Mouse (Mus musculus): ENCODE data around the gene Bbs9. TPM values are rescaled to one million over a fixed set of nuclear protein-coding genes. Genes with fewer than 3 reads are reported as not detected.

The Bbs9 gene
- total RNA-seq, 2 experiments from 2014 or later: 10.5 to 14.7 TPM

DNA sequence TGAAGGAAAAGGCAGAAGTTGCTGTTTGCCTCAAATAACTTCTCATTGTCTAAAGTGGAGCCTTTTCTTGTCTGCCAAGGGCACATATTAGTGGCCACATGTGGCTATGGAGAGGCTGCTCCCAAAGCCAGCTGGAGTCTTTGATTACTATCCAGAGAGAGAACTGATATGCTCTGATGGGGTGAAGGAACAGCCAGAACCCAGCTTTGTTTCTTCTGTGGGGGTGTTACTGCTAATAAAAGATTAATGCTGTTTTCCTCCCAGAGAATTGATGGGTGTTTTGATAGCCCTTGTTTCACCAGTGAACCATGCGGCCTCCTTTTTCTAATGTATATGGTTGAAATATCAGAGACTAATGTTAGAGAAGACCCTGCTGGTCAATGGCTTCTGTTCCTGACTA lies 47.9 kb downstream of the Bbs9 start:
- intact Hi-C loops (cut with DNase I): no loop called here

DNA sequence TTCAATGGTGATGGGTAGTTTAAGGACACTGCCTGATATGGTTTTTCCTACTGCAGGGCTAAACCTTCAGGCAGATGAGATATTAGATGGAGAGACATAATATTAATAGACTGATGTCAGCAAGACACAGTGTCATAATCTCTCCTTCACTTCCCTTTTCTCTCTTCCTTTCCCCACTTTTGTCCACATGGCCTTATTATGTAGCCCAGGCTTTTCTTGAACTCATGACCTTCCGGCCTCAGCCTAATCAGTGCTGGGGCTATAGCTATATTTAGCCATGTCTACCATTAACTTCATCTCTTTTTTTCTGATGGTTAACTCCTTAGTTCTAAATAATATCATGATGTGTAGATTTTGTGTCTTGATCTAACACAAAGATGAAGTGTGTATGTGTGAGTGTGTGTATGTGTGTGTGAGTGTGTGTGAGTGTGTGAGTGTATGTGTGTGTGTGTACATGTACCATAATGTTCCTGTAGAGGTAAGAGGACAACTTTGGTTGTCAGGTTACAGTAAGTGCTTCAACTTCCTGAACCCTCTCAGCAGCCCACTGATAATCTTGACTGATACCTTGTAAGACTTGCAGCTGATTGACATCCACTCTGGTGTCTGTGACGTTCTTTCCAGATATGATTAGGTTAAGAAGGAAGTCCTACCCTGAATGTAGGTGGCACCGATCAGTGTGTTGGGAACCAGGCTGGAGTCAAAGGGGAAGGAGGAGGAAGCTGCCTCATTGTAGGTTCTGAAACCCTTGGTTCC lies 55.4 kb downstream of the Bbs9 start:
- DNase-seq (ENCODE audit: low spot score): no peak
- intact Hi-C loops (cut with DNase I): no loop called here

More for the DNA sequence above, 47.9 kb downstream of the Bbs9 start:
- DNase-seq (ENCODE audit: low spot score): no peak

DNA sequence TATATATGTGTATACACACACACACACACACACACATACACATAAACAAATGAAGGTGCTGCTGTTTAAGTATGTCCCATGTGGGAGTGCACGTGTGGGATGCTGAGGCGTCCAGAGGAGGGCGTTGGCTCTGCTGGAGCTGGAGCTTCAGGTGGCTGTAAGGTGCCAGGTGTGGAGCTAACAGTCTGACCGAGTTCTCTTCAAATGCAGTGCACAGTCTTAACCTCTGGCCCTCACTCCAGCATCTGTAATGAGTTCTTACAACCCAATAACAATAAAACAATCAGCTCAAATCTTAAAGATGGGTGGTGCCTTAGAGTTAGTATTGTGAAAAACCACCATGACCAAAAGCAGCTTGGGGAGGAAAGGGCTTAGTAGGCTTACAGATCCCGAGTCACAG lies 56.6 kb downstream of the Bbs9 start:
- intact Hi-C loops (cut with DNase I): no loop called here
- DNase-seq (ENCODE audit: low spot score): no peak

DNA sequence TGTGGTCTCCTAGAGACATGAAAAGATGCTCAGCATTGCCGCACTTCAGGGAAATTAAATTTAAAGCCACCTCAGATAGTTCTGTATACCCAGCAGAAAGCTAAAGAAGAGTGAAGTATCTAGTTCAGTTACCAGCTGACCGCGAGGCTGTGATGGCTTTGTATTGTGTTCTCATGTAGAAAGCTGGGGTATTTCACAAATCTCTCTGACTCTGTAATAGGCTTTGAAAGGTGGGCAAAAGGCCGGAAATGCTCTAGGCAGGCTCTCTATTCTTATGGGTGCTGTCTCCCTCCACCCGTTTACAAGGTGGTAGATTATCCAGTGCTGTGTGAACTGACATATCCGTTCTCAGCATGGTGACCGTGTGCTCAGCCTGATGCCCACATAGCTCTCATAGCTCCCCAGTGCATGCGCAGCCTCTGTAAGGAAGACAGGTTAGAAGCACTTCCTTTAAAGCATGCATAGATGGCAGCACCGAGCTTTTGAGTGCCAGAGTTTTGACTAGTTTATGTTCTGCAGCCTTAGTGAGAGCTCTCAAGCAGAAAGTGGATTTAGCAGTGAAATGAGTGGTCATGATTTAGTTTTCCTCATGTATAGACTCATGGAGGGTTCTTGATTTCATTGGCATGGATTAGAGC lies 57.4 kb downstream of the Bbs9 start:
- intact Hi-C loops (cut with DNase I): no loop called here

DNA sequence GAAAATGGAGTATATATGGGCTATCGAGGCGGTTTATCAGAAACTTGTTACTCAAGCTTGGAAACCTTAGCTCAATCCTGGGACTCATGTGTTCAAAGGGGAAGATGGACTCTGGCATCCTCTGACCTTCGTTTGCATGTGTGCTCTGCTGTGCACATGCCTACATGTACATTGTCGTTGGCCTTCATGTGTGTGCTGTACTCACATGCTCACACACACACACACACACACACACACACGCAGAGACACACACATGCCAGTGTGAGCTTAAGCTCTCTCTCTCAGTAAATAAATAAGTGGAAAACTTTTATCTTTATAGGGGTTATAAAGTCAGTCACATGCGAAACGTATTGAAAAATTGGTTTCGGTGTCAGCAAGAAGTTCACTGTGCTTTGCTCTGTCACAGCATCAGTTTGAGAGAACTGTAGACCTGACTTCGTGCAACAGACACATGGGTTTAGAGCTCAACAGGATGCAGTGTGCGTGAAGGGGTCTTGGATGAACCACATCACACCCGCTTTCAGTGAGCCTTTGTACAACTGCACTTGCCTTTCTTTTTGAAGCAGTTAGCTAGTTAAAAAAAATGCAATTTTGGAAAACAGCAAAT lies 62.4 kb downstream of the Bbs9 start:
- DNase-seq (ENCODE audit: low spot score): no peak
- intact Hi-C loops (cut with DNase I): no loop called here

More for the DNA sequence above, 57.4 kb downstream of the Bbs9 start:
- no peak for DNase-seq (ENCODE audit: low spot score)

DNA sequence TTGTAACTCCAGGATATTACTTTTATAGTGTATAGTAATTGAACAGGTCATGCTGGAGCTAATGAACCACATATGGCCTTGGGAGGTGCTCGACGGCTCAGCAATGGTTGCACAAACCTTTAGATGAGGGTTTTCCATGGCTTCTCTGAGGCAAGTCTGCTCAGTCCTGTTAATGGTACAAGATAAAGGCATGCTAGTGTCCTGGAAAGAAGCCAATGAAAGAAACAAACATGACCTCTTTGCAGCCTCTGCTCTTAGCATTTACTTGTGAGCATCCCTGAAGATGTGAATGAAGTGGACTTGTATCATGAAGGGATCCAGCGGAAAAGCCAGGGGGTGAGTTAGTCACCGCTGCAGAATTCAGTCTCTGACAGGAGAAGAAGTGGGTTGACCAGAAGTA lies 64.0 kb downstream of the Bbs9 start:
- intact Hi-C loops (cut with DNase I): no loop called here

DNA sequence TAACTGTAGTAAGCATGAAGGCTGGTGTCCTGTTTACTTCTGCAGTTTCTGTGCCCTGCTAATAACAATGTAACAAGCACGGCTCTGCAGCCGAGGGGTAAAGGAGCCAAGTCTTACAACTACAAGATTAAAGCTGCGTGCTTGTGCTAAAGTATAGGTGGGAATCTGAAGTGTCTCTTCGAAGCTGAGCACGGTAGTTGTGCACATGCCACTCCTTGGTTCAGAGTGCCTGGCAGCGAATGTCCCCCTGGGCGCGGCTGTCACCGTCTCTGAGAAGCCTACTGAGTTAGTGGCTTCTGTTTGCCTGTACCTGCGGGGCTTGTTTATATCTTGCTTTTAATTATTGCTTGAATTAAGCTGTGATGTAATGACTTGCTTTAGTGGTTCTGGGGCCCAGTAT lies 65.6 kb downstream of the Bbs9 start:
- intact Hi-C loops (cut with DNase I): no loop called here
- DNase-seq (ENCODE audit: low spot score): no peak

More for the DNA sequence above, 64.0 kb downstream of the Bbs9 start:
- DNase-seq (ENCODE audit: low spot score): no peak

DNA sequence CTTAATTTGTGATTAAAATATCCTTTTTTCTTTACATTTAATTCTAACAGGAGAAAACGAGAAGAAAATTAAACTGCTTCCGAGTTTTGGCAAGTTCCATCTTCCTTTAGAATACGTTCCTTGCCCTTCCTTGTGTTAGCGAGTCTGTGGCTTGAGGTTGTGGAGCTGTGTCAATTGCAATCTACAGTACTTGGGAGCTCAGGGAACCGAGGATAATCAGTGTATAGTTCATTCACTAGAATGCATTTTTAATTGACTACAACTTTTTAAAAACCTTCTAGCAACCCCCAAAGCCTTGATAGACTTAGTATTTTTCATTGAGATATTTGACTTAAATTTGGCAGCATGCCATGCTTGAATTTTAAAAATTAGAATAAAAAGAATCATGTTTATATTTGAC lies 68.0 kb downstream of the Bbs9 start:
- DNase-seq (ENCODE audit: low spot score): no peak
- intact Hi-C loops (cut with DNase I): no loop called here

DNA sequence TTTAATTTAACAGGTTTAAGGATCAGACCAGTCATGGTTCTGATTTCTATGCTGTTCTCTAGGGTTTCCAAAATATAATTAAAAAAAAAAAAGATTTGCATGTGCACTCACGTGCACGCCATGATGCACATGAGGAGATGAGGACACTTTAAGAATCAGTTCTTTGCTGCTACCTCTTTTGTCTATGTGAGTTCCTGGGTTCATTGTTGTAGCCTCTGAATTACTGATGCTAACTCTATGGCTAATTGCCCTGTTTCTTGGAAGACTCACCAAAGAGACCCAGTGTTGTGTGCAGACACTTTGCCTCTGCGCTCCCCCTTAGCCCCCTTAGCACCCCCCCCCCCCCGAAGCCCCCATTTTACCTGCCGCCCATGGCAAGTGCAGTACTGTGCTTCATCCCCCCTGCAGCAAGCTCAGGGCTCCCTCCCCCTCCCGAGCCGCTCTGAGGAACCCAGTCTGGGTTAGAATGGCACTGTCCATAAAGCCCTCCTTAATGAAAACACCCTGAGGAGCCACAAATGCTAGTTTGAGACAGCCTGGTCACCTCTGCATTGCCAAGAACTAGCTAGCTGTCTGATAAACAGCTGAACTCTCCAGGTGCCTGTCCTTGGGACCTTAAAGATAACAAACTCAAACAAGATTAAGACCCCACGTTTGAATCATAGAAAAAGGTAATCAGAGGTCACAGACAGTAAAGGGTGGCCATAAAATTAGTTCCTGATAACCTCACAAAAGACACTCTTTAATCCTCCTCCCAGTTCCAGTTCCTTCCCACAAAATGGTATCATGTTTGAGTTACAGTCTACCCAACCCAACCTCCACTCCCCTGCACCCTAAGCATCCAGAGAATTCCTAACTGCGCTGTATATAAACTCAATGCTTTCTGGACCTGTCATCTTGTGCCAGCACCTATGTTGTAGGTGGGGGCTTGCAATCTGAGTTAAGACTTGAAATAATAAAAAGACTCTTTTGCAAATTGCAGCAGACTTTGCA lies 69.1 kb downstream of the Bbs9 start:
- intact Hi-C loops (cut with DNase I): no loop called here
- DNase-seq (ENCODE audit: low spot score): no peak

DNA sequence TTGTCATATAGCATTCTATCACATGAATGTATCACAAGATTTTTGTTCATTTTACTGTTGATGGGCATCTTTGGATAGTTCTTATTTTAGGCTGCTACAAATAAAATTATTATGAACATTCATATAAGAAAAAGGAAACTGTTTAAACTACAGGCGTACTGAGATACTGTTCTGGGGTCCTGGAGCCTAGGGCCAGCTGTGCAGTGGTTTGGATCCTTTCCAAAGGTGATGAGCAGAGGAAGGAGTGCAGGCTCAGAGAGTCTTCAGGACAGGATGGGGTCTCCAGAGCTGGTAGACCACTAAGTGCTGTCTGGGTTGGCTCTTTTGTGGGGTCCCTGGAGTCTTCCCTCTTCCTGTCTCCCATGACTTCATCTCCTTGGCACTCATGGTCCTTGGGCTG lies 75.8 kb downstream of the Bbs9 start:
- no peak for DNase-seq (ENCODE audit: low spot score)
- intact Hi-C loops (cut with DNase I): loop anchor here (10.0 kb wide), 2 partner anchors 154 to 664 kb away; no protein-coding TSS in a partner anchor

DNA sequence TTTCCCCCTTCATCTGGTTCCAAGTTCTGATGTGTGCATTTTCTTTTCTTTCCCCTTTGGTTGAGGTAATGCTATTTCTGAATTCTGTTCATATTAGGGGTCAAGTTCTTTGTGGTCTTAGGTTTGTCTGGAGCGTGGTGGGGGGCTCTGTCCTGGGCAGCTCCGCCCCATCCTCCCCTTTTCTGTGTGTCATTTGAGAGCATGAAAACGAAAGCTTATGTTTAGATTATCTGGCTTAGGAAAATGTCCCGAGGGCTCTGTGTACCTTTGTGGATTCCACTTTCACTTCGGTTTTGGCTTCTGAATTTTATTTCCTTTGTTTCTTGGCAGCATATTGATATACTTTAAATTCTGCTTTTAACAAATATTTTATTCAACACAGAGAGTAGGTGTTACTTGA lies 80.6 kb downstream of the Bbs9 start:
- intact Hi-C loops (cut with DNase I): loop anchor here (10.0 kb wide), 2 partner anchors 149 to 659 kb away; no protein-coding TSS in a partner anchor
- no peak for DNase-seq (ENCODE audit: low spot score)

DNA sequence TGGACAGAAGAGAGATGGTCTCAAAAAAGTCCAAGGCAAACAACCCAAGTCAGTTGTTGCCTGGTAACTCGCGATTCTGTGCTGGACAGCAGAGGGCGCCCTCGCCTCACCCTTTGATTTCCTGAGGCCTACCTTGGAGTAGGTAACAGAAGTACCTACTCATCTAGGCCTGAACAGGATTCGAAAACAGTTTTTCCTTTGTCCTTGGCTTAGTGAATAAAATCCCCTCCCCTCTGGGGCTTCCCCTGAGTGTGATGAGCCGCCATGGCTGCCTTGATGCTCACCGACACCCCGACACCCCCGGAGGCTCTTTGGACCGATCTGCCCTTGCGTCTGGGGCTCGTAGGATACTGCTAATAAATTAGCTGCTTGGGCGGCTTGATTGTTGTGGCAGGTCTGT lies 82.0 kb downstream of the Bbs9 start:
- intact Hi-C loops (cut with DNase I): loop anchor here (10.0 kb wide), 2 partner anchors 147 to 657 kb away; no protein-coding TSS in a partner anchor

DNA sequence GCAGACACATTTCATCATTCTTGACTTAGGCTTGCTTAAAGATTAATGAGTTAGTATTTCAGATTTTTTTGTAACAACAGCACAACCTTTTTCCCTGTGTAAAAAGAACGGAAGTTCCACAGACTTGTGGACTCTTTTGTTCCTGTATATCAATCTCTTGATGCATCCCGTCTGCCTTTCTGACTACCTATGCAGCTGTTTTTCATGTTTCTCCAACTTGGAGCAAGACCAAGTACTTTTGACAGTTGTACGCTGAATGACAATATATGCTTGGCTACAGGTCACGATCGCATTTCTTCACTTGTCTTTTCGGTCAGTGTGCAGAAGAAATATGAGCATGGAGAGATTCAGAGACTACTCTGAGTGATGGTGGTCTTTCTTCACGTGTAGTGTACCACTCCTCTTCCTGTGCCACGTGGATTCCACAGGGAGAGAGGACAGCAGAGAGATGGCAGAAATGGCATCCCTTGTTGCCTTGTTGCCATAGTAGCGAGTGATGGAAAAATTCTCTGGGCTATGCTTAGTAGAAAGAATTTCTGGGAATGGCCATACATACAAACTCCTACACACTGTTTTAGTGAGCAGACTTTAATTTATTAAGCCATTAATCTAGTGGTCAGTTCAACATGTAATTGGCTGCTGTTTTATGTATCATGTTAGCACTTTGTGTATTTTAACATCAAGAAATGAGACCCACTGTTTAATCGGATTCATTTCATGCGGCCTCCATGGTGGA lies 88.3 kb downstream of the Bbs9 start:
- no peak for DNase-seq (ENCODE audit: low spot score)
- intact Hi-C loops (cut with DNase I): no loop called here

More for the DNA sequence above, 82.0 kb downstream of the Bbs9 start:
- no peak for DNase-seq (ENCODE audit: low spot score)

DNA sequence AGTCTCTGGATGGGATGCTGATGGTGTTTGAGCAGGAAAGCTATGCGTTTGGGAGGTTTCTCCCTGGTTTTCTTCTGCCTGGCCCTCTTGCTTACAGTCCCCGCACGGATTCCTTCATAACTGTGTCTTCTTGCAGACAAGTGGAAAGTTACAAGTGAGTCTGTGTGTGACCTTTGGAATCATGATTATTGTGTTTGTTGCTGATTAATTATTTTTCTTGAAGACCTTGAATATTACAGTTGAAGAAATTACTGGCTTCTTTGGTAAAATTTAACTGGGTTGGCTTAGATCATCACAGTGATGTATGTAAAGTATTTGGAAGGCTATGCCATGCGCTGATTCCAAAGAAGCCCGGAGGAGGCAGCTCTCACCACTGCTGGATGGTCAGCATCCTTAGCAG lies 92.2 kb downstream of the Bbs9 start:
- intact Hi-C loops (cut with DNase I): no loop called here
- DNase-seq (ENCODE audit: low spot score): no peak

DNA sequence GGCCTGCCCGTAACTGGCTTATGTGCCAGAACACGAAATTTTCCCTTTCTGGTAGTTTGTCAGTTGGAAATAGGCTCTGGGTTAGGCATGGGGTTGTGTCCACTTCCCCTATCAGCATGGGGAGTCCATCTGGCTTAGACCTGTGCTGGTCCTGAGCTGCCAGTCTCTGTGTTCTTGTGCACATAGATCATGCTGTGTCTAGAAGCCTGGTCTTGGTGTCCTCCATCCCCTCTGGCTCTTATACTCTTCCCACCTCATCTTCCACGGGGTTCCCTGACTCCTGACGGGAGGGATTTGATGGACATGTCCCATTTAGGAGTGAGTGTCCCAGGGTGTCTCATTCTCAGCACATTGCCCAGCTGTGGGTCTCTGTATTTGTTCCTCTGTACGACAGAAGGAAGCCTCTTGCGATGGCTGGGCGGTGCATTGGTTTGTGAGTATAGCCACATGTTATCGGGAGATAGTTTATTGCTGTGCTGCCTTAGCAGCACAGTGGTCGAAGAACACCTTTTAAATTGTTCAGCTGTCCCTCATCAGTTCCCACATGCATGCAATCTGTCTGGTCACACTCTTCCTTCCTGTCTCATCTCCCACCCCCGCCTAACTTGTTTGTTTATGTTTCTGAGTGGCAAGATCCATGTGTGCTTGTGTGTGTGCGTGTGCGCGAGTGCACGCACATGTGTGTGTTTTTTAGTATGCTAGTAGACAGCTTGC lies 101.1 kb downstream of the Bbs9 start:
- intact Hi-C loops (cut with DNase I): no loop called here
- DNase-seq (ENCODE audit: low spot score): no peak

DNA sequence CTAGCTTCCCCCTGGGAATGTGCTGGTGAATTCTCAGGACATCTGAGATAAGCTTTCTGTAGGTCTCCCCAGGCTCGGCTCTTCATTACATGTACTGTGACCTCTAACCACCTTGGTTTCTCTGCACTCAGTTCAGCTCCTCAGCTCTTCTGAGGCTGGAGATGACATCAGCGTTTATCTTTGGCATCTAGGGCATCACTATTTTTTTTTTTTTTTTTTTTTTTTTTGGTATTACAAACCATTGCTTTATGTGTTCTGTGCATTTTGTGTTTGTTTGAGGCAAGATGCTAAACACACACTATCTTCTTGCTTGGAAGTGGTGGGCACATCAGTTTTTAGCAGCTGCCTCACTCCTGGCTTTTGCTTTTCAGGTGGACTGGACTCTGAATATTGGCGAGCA lies 102.8 kb downstream of the Bbs9 start:
- no peak for DNase-seq (ENCODE audit: low spot score)
- intact Hi-C loops (cut with DNase I): no loop called here

DNA sequence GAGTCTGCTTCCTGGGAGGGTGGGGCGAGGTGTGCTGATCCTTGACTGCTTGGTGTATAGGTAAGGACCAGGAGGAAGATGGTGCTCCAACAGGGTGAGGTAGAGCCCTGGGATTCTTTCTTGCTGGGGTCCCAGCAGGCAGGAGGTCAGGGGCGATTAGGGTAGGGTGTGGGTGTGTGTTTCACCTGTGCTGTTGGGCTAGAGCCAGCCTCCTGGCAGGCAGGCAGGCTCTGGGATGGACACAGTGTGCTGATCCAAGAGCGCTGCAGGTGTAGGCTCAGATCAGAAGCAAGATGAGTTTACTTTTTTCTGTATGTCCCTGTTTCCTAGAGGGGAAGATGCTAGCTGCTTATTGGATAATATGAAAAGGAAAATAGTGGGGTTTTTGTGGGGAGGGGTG lies 108.7 kb downstream of the Bbs9 start:
- no peak for DNase-seq (ENCODE audit: low spot score)
- intact Hi-C loops (cut with DNase I): no loop called here

DNA sequence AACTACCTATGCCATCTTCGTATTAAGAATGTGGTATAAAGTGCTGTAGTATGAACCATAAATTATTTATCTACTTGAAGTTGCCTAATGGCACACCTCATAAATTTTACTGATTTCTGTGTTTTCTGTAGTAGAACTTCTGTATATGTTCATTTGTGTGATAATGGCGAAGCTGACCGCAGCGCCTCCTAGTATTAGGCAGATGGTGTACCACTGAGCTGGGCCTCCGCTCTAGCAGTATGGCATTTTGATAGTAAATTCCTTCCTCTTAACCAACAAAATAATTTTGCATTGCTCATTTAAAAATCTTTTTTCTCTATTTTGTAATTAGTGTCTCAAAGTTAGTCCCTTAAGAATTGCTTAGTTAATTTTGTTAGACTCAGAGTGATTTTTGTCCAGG lies 117.5 kb downstream of the Bbs9 start:
- DNase-seq (ENCODE audit: low spot score): no peak
- intact Hi-C loops (cut with DNase I): no loop called here

DNA sequence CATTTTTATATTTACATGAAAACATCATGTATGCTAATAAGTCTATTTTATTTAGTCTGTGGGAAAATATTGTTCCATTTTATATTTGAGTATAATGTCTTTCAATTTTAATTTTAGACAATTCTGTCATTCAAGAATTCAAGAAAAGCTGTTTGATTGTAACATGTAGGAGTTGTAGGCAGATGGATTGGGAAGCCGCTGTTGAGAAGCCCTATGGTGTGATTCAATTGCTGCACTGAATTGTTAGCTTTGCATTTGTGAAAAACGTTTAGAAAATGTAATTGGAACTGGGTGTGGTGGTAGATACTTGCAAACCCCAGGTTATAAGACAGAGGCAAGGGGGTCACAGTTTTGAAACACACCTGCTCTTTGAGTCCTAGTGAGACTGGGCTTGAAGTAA lies 121.1 kb downstream of the Bbs9 start:
- no peak for DNase-seq (ENCODE audit: low spot score)
- intact Hi-C loops (cut with DNase I): no loop called here

Measured in heart, postnatal 25 days (tissue).